Mouse (Mus musculus) liver, postnatal 0 days (tissue): ENCODE results near the gene Rpgrip1.

Experiments used
- CTCF ChIP-seq: sonication (generic); IDR thresholded peaks from 2 replicates; pipeline ENCODE4 v1.5.1; 2016; ENCODE audit warnings: antibody characterized with exemption, low read depth
- EP300 ChIP-seq: IDR thresholded peaks from 2 replicates; pipeline ENCODE4 v1.6.1; 2016; ENCODE audit warnings: antibody characterized with exemption, low read depth, mild to moderate bottlenecking

DNA sequence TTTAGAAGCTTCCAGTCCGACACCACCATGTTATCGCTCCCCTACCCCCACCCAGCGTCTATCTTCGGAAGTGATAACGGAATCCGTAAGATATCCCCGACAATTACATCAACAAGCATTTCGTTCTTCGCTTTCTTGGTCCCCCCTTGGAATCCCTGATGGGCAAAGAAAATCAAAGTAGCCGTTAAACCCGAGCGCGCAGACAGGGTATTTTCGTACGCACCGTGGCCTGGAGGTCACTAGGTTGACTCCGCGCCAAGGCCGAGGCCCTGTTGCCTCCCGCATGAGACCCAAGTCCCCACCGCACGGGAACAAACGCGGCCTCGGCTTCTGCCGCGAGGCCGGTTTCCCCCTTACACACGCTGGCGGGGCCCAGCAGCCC is 7.0 kb upstream of the Rpgrip1 start:
- no peak; the same call in 1 of the 2 replicates for TF ChIP-seq CTCF
- no peak for TF ChIP-seq EP300
